Mouse (Mus musculus): Measurements from ENCODE around the gene Itm2b. TPM values are rescaled to one million over a fixed set of nuclear protein-coding genes. Genes with fewer than 3 reads are reported as not detected.
A peak's percentile ranks its signal among the peaks of the same experiment; 100 is the strongest.

The Itm2b gene
- total RNA-seq, 2 experiments from 2014 or later, result 1,015 to 1,046 TPM

DNA sequence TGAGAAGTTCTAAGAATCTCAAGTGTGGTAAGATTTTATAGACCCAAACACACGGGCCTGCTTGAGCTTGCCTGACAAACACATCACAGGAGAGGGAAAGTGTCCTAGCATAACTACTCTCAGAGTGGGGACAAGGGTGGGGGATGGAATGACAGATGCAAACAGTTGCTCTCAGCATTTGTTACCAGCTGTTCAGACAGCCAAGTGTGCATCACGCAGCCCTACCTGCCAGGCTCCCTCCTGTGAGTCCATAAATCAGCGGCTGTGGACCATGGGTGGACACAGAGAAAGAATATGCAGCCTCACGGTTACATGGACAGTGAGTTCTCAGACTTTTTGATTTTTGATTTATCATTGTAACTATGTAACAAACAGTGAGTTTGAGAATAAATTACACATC, 15.5 kb downstream of the Itm2b start:
- no peak for DNase-seq (ENCODE audit: low spot score in 2 of 2)

DNA sequence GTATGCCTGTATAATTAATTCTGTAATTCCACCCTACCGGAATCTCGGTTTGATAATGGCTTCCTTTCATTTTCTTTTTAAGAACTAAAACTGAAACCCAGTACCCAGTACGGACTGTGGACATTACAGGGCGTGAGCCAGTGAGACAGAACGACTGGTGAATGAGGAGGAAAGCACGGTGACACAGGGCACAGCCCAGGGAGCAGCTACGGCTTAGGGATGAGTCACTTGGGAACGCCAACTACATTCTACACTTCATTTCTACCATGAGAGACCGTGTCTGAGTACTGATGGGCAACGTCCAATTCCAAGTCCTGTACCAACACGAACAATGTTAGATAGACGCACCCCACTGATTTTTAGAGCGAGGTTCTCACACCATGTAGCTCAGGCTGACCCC, 16.1 kb downstream of the Itm2b start:
- DNase-seq (ENCODE audit: low spot score in 2 of 2), result no peak

DNA sequence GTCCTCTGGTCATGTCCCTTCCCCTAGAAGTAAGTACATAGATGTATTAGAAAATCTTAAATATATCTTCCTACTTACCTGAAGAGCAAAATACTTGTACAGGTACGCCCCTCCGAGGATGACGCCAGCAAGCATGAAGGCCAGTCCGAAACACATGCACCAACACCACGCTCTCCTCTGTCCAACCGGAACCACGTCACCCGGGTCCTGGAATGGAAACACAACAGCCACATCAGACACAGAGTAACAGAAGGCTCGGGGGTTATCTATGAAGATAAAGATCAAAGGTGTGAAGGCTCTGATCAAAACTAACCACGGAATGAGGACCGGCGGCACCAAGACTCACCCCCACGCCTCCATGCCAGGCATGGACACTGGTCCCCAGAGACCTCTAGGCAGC, 16.9 kb downstream of the Itm2b start:
- DNase-seq (ENCODE audit: low spot score in 2 of 2), result no peak

DNA sequence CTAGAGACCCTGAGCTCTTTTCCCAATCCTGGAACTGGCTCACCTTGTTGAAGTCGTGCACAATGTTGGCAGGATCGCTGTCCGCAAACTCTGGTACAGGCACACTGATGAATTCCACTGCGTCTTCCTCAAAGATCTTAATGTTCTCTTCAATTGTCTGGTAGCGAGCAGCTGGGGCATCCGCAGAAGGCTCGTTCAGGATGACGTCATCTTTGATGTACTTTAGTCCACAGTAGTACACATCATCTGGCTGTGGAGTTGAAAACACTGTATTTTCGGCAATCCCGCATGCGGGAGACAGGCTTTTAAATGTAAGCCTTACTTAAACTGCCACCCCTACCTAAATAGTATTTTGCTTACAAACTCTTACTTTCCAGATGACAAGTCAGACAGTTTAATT, 18.8 kb downstream of the Itm2b start:
- DNase-seq (ENCODE audit: low spot score in 2 of 2), result peak in 1 of 2 experiments; percentile 71

DNA sequence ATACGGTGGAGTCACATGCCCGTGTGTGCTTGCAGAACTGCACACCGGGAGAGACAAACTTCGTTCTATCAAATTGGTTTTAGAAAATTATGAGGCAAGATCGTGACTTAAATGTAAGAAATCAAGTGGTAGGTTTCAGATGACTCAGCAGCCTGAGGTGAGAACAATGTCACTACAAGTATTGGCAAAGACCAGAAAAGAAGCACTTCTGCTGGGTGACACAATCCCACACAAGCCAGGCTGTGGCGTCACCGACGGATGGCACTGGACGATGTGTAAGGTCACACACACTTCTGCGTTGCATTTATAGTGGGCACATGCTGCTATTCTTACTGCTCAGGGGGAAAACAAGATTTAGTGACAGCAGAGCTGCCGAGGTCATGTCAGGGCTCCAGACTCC, 21.3 kb downstream of the Itm2b start:
- DNase-seq (ENCODE audit: low spot score in 2 of 2), result no peak

DNA sequence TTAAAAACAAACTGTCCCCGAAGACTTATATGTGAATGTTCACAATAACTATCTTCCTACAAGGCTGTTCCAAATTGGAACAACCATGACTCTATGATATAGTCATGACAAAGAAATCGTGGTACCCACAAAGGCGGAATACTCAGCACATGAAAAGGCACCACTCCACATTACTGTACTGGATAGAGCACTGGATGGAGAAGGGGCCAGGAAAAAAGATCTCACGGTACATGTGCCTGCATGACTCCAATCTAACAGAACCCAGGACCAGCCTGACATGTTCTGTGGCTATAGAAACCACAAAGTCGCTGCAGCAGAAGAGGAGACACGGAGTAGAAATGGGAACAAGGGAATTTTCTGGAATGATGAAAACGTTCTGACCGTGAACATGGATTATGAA, 30.4 kb downstream of the Itm2b start:
- no peak for DNase-seq (ENCODE audit: low spot score in 2 of 2)

DNA sequence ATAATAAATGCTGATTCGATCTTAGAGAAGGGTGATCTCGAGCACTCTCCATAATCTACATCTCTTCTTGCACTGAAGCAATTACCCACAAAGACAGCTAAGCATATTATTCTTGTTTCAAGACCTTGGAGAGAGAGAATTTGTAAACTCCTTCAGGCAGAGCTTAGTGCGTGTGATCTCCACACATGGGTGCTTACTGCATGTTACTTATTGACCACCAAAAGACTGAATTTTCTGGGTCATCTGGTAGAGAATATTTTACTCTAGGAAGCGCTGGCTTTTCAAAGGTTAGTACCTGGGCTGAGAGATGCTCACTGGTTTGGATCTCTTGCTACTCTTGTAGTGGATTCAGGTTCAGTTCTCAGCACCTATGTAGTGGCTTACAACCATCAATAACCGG, 34.0 kb downstream of the Itm2b start:
- no peak for DNase-seq (ENCODE audit: low spot score in 2 of 2)

DNA sequence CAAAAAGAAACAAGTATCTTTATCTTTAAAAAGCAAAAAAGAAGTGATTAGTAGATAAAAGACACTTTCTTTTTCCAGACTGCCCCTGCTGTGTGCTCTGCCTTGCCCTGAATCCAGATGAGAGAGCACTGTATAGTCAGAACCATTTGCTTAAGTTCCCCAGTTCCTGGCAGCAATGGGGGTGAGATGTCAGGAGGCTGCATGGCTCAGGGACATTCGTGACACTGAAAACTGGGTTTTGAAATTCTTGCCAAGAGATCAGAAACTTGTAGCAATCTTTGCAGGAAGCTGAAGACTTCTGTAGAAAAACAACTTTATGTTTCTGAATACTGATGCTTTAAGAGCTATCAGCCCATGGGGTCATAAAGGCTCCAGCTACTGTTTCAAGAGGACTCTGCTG, 35.1 kb downstream of the Itm2b start:
- no peak for DNase-seq (ENCODE audit: low spot score in 2 of 2)

DNA sequence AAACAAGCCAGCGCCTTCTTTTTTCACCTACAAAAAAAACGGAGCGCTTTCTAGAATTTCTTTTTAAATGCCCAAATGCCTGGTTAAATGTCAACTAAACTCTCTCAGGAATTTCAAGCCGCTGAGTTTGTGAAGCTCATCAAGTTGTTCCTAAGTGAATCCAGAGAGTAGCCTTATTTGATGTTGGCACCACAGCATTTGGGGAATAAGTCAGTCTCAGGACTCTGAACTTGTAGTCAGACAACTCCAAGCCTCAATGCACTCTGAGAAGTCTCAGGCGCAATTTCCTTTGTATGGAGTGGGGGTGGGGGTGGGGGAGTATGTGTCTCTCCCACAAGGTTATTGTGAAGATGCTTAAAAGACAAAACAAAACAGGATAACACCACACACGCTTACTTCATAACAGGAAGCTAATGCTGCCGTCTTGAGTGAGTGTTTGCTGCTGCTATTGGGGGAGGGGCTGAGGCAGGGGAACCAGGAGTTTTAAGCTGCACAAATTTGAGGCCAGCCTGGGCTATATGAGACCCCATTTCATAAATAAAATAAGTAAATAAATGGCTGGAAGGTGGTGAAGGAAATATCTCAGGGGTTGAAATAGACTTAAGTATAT, 35.9 kb downstream of the Itm2b start:
- DNase-seq (ENCODE audit: low spot score in 2 of 2), result no peak

DNA sequence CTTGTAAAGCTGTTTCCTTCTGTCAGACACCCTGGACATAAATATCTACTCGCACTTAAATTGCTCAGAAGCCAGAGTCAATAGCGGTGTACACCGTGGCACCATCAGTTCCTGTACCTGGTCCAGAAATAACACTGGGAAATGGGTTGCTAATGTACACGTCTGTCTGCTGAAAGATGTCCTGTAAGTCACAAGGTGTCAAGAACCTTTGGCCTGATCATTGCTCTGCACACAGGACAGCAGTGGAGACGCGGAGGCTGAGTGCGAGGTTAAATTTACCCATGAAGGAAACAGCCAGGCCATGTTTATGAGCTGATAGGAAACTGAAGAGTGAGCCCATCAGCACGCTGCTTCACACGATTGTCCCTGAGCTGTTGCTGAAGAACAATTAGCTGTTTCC, 37.8 kb downstream of the Itm2b start:
- DNase-seq (ENCODE audit: low spot score in 2 of 2), result no peak

DNA sequence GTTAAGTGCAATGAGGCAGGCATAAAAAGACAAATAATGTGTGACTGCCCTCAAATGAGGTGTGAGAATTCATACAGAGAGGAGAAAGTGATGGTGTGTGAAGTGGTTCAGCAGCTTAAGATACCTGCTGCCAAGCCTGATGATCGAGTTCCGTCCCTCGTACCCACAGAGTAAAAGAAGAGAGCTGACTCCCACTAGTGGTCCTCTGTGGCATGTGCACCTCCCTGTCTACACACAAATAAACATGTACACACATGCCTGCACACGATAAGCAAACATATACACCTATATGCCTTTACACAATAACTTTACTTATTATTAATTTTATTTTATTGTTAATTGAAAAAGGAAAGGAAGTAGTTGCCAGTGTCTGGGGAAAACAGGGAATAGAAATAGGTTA, 39.5 kb downstream of the Itm2b start:
- DNase-seq (ENCODE audit: low spot score in 2 of 2), result no peak

DNA sequence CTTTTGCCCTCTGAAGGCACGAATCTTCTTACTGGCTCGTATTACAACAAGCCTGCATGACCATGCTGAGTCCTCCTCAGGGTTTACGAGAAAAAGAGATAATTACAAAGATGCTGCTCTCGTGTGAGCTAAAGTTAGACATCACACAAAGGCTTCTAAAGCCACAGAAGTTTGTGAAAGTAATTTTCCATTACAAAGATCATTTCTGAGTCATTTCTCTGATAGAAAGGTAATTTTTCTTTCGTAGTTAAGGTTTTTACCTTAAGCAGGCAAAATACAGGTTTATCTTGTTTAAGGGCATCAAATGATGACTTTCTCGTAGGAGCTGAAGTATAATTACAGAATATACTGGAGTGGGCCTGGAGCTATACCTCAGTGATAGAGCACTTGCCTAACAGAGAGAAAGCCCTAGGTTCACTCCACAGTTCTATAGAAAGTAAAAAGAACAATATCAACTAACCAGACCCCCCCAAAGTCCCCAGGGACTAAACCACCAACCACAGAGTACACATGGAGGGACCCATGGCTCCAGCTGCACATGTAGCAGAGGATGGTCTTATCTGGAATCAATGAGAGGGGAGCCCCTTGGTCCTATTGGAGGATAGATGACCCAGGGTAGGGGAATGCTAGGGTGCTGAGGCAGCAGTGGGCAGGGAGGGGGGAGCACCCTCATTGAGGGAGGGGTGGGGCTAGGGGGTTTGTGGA, 44.9 kb downstream of the Itm2b start:
- no peak for DNase-seq (ENCODE audit: low spot score in 2 of 2)

DNA sequence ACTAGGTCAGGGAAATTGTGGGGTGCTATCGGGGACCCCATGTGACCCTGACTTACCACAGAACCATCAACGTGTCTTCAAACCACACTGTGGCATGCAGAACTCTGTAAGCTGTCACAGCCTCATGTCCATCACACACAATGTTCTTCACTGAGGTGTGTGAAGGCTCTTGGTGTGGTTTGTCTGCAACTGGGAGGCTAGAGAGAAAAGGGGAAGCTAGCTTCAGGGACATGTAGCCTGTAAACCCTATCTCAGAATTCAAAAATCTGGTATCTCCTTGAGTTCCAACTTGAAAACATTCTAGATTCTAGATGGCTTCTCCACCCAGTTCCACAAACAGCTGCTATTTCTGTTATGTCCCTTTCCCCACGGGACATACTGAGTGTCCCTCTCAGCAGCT, 45.5 kb downstream of the Itm2b start:
- no peak for DNase-seq (ENCODE audit: low spot score in 2 of 2)

DNA sequence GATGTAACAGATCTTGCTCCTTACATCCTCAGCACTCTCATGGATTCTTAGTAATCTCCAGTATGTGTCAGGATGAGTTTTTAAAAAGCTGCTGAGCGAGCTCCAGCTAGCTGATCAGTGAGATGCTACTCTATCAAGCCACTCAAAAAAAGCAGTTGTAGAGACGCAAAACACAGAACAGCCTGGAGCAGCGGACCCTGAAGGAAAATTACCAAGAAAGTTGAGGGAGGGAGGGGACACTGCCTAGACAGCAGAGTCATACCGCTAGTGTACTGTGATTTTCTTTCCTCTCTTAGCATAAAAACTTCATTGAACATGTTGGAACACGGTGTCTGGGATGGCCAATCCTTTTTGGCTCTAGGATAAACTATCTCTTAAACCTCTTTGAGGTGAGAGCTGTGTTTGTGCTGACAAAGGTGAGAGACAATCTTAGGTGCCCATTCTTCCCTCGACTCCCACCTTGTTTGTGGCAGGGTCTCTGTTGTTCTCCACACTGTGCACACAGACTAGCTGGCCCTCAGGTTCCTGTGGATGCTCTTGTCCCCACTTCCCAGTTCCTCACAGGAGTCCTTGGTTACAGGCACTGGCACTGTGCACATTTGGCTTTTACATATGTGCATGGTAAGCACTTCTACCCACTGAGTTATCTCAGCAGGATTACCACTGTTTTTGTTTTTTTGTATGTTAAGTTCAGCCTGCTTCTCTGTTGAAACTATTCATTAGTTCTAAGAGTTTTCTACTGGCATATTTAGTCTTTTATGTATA, 48.6 kb downstream of the Itm2b start:
- DNase-seq (ENCODE audit: low spot score in 2 of 2), result no peak

DNA sequence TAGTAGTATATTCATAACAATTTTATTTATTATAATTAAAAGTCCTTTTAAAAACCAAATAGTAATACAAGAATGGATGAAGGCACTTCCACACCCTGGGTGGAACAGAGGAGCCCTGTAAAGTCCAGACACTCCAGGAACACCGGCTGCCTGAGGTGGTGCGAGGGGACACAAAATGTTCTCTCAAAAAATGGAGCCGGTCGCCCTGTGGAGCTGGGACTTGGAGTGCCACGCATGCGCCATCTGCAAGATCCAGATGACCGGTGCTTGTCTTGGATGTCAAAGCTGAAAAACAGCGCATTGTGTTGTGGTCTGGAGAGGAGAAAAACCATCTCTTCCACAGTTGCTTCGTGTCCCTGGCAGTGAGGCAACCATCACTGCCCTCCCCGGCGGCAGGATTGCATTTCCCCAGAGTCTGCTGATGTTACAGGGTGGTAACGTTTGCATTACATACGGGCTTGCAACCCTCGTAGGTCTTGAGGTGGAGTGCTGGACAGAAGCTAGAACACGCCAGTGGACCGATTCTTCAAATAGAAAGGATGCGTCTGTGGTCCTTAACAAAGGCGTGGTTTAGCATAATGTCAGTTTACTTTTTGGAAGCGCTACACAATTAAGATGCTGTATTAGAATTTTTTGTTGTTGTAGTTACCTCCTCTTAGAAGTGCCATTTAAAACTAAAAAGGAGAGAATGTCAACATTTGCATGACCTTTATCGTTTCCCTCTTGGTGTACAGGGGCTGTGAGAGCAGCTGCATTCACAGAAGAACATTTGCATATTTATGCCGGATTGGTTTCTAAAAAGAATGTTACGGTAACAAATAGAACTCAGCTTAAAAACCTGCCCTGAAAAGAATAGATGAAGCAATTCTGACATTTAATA, 49.9 kb downstream of the Itm2b start:
- DNase-seq (ENCODE audit: low spot score in 2 of 2), result peak in 1 of 2 experiments; percentile 33

DNA sequence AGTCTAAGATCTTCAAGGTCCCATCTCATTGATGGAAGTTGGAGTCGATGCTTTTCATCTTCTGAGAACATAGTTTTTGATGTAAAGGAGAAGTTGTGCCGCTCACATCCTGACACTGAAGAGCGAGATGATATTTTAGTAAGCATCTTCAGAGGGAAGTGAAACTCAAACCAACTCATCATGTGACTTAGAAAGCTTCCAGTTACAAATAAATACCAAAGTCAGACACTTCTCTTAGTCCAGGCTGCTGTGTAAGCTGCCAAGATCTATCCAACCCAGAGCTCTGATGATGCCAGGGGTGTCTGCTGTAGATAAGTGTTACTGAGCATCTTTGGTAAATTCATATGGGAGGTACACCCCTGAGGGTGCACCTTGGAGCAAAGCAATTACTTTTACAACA, 51.2 kb downstream of the Itm2b start:
- no peak for DNase-seq (ENCODE audit: low spot score in 2 of 2)

DNA sequence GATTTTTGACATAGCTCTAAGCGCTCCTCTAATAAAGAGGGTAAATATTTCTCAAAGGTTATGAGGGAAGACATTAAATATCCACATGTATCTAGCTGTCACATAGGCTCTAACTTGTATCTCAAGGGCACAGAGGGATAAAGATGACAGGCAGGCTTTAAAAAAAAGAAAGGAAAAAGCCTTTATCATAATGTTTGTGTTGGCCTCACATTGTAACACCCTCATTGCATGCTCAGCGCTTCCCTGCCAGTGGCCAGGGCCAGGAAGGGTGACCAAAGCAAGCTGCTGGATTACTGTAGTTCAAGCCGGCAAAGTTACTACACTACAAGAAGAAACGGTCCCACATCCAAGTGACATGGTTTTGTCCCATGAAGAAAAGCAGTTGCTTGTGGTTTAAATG, 53.7 kb downstream of the Itm2b start:
- DNase-seq (ENCODE audit: low spot score in 2 of 2), result no peak

DNA sequence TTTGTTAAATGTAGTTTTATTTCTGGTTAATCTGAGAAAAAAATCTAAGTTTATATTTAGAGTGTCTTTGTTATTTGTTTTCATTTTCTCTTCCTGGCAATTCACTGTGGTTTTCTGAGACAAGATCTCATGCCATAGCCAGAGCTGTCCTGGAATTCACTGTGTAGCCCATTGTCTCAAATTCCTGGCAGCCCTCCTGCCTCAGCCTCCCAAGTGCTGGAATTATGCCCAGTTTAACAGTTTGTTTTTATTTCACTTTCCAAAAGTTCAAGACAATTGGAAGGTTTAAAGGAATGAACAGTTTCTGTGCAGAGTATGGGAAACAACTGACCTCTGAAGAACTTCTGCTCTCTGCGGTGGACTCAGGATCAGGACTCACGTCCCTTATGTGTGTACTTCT, 55.2 kb downstream of the Itm2b start:
- DNase-seq (ENCODE audit: low spot score in 2 of 2), result no peak

DNA sequence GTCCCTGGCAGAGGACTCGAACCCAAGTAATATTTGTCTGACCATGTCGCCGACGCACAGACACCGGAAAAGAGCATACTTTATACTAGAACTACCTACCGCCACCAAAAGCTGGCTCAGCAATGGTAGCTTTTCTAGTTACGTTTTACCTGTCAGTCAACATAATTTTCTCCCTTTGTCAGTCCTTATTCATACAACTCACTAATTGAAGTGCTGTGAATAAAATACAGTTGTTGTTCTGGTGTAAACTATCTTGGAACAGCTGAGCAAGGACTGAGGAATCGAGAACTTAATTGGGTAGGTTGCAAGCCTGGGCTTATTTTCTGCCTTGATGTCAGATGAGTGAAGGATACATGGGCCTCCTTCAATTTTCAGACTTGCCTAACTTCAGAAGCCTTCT, 58.6 kb downstream of the Itm2b start:
- DNase-seq (ENCODE audit: low spot score in 2 of 2), result no peak

DNA sequence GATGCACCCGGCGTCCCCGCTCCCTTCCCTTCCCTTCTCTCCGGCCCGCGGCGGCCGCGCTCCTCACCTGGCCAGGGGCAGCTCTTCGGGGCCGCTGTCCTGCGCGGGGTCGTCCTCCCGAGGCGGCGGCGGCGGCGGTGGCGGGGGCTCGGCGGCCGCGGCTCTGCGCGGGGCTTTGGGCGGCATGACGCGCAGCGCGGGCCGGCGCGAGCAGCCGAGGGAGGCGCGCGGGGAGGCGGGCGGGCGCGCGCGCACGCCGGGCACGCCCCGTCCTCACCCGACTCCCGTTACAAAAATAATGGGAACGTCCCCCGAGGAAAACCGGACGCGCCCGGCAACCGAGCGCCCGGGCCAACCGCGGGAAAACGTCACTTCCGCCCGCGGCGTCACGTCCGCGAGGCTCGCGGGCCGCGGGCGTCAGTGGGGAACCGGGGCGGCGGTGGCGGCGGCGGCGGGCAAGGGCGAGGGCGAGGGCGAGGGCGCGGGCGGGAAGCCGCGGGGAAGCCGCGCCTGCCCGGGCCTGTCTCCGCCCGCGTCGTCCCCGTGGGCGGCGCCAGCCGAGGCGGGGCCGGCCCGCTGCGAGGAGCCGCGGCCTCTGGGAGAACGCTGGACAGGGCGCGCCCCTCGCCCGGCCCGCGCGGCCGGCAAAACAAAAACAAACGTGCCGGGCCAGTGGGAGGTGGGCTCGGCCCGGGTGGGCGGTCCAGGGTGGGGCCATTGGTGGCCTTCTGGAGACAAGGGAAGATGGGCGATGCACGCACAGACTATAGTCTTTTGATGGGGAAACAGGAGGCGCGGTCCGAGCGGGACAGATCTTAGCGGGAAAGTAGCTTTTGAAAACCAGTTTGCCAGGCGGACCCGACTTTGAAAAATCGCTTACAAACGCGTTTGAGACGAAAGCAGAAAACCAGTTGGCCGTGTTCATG, 59.4 kb downstream of the Itm2b start, which contains the start of gene Rb1:
Rb1 (minus strand) TSS at position 367 of the 926 bp plus-strand sequence.
- DNase-seq (ENCODE audit: low spot score in 2 of 2), result peak; percentile 70 to 81
